Mouse (Mus musculus) embryonic fibroblast, embryonic 13.5 days (primary cell): ENCODE results near the gene Vstm4.

Experiments used
- CTCF ChIP-seq: IDR thresholded peaks from 2 replicates; pipeline ENCODE4 v1.5.1; 2011; ENCODE audit warnings: mild to moderate bottlenecking, control low read depth, low read length, moderate library complexity, borderline replicate concordance; ENCODE audit not compliant: insufficient read depth
- POLR2A ChIP-seq: IDR thresholded peaks from 2 replicates; pipeline ENCODE4 v1.6.1; 2011; ENCODE audit warnings: low read depth, mild to moderate bottlenecking, control low read depth, low read length, moderate library complexity

DNA sequence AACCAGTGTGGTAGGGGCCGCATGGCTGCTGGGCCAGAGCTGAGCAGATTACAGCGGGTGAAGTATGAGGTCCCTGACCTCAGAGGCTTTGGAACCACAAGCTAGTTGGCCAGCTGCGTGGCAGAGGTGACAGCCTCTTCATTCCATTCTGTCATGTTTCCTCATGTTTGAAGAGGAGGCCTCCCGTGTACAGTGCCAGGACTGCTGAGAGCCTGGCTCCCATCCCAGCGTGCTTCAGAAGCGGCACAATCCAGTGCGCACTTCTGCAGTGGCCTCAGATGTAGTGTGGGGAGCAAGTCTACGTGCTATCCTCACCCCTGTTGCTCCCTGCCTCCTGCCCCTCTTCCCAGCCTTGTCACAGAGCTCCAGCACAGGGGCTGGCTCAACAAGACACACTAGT lies 99.9 kb downstream of the Vstm4 start:
- no peak for TF ChIP-seq CTCF
- TF ChIP-seq POLR2A, result no peak
